Mouse (Mus musculus): Measurements from ENCODE around the gene Akirin1.

Akirin1 gene

DNA sequence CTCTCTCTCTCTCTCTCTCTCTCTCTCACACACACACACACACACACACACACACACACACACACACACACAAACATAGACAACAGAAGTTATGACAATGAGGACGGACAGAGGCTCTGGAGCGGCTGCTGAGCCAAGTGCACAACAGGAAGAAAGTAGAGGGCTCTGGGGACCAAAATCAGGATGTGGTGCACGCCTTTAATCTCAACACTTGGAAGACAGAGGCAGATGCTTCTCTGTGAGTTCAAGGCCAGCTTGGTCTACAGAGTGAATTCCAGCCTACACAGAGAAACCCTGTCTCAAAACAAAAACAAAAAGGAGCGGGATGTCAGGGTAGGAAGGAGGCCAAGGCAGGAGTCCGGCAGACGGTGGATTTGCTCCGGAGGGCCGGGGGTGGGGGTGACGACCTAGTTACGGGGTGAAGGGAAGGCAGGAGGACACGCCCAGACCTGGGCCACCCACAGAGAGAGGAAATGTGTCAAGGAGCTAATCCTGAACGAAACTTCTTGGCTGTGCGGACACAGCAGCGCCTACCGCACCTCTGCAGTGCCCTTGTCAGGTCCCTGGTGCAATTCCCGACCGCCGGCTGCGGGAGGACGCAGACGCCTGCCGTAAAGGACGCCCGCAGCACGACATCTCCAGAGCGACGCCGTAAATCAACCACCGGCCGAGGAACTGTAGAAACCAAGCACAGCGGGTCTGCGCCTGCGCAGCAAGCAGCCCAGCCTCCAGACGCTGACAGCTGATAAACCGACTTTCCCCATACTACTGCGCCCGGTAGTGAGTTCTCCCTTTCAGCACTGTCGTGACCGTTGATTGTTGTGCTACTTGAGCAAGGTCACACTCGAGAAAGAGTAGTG is 32.3 kb downstream of the Akirin1 start, which contains the start of gene Ndufs5:
TSS of gene Ndufs5 (minus strand) at position 629 of the 860 bp plus-strand sequence.
- peak; percentile 98 for DNase-seq

- no peak for DNase-seq
Measured at GRCm38 (mm10) chr4:123712431-123712830, 37.7 kb downstream of the Akirin1 start.

- DNase-seq, result no peak
Measured at GRCm38 (mm10) chr4:123707340-123707739, 42.8 kb downstream of the Akirin1 start.

- no peak for DNase-seq
Measured at GRCm38 (mm10) chr4:123705340-123705739, 44.8 kb downstream of the Akirin1 start.

- no peak for DNase-seq
Measured at GRCm38 (mm10) chr4:123693384-123693783, 56.8 kb downstream of the Akirin1 start.

DNA sequence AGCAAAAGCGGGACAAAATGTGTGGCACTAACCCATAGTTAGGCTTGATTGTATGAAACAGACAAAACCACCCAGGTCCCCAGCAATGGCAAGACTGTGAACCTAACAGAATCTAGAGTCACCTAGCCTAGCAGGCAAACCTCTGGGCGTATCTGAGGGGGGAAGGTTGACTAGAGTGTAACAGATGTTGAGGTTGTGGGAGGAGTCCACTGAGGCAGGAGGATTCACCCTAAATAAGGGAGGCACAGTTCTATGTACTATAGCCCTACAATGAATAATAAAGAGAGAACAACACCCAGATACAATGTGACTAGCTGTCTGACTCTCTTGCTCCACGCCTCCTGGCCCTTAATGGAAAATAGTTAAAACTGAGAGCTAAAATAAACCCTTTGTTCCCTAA is 58.1 kb downstream of the Akirin1 start:
- DNase-seq, result no peak

GRCm38 (mm10) chr4:123690311-123690710 is 59.8 kb downstream of the Akirin1 start:
- DNase-seq, result no peak

GRCm38 (mm10) chr4:123687025-123687781 is 62.9 kb downstream of the Akirin1 start:
- peak; percentile 83 for DNase-seq

DNA sequence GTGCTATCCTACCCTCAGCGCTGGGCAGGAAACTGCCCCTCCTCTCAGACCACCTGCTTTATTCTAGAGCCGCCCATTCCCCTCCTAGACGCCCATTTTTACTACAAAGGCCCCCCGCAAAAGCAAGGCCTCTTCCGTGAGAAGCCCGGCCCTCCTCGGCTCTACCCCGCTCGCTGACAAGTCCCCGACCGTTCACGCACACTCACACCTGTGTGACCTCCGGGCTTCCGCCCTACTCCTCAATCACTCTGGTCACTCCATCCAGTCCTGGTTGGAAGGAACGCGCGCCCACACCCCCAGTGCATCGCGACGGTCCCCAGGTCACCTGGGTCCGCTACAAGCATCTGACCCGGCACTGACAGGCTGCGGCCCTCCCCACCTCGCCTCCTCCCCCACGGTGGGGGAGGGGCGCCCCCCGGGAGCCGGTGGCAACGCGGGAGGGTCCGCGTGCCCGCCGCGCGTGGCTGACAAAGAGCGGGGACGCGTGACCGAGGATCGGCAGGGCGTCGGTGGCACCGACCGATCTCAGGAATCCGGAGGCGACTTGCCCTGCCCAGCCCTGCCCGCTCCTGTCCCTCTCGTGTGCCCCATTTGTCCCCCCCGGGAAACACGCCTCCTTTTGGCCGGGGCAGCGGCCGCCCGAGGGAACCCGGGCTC is 63.6 kb downstream of the Akirin1 start:
- DNase-seq, result peak; percentile 68

GRCm38 (mm10) chr4:123685506-123686242 is 64.5 kb downstream of the Akirin1 start:
- DNase-seq, result peak; percentile 57

DNA sequence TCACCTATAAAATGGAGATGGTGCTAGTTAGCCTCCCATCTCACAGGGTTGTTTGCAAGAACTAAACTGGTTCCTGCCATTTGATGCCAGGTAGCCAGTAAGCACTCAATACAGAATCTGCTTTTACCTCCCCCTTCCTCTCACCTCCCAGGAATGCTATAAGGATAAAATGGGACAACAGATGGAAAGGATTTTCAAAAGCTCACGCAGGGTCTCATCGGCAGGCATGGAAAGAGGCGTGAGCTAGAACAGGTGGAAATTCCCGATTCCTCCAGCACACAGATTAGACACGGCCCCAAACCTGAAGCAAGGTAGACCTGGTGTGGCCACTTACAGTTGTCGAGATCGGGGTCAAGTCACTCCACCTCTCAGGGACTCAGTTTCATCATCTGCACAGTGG is 65.1 kb downstream of the Akirin1 start:
- DNase-seq, result no peak
